Mouse (Mus musculus): ENCODE measurements around the gene Stc2.

DNA sequence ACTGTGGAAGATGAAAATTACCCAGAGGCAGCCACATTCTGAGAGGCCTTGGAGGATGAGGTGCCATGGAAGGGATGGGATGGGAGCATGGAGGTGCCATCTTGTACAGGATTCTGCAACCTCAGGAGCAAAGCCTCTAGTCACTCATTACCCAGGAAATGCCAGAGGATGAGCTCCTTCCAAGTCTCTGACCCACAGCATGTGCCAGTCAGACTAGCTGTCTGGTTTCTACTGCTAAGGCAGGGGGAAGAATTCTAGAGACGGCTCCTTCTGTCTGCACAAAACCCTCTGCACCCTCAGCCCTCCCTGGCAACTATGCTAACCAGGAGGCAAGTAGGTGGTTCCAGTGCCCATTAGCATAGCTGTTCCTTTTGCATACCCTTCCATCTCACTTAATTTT lies 15.4 kb downstream of the Stc2 start:
- TF ChIP-seq POLR2A (IDR thresholded peaks at IDR 0.05; ENCODE audit: extremely low read depth, insufficient read depth, low read length) (no peak), CTCF (IDR thresholded peaks at IDR 0.05; ENCODE audit: low read depth, low read length) (no peak)

Measured in liver, adult 2 months (tissue).